Comparison of ENCODE assay signal across 9 mouse cellular contexts in genomic region chr6:48538841-48539737, GRCm38 (mm10). TPM values are rescaled to one million over a fixed set of nuclear protein-coding genes. Genes with fewer than 3 reads are reported as not detected.
DNase-seq lines count a peak whose midpoint lies in the region; ATAC-seq and TF ChIP-seq lines count a peak whose summit lies in the region.
"Had no signal": no experiment of that assay in that cellular context is flagged by ENCODE, and none has a peak within 500 bp of the region (broad histone marks: within the 10 kb centered on the region; RNA-seq: fewer than 3 reads in every experiment).

No protein-coding gene starts in this region.

- no peaks in the 10 kb centered on the region for H3K36me3 ChIP-seq in MEL (ENCODE audit: control insufficient read depth in 1 of 2, insufficient read depth in 2 of 2, low read length in 2 of 2)
- no peaks in the 10 kb centered on the region for H3K36me3 ChIP-seq in liver, postnatal 0 days (replicated peaks; ENCODE audit: insufficient read depth, low read length)
- H3K36me3 ChIP-seq in neural tube, embryonic 14.5 days (ENCODE audit: control insufficient read depth, insufficient read depth, low read length): peaks cover 17% of the 10 kb centered on the region; the same call in 1 of the 2 replicates

- TF ChIP-seq POLR2A in MEL (IDR thresholded peaks at IDR 0.05; ENCODE audit: control insufficient read depth in 1 of 2, insufficient read depth in 1 of 2, low read depth in 1 of 2, low read length in 2 of 2, poor library complexity in 1 of 2): no peak

- no peak overlapping the region for H3K27ac ChIP-seq in MEL (ENCODE audit: control insufficient read depth, low read depth, low read length)
- no peak overlapping the region for H3K27ac ChIP-seq in liver, postnatal 0 days (ENCODE audit: low read depth)
- H3K27ac ChIP-seq in neural tube, embryonic 14.5 days (ENCODE audit: low read depth, low read length): no peak overlapping the region

- H3K4me2 ChIP-seq in liver, postnatal 0 days (ENCODE audit: low read depth, low read length): no peak overlapping the region
- peak overlapping the region; percentile 92 for H3K4me2 ChIP-seq in neural tube, embryonic 14.5 days (ENCODE audit: low read depth, low read length)

- DNase-seq in A20 (ENCODE audit: low read depth, low spot score) (peak; percentile 79), MEL (ENCODE audit: low read depth, low spot score) (peak; percentile 24)
- DNase-seq in cerebellum, postnatal 10 days: peak; percentile 90 to 95
- peak; percentile 52 to 75 for DNase-seq in frontal cortex, postnatal 25 days (ENCODE audit: low spot score in 2 of 2)
- peak; percentile 86 for DNase-seq in kidney, adult 9 months
- peak; percentile 81 for DNase-seq in liver, postnatal 0 days
- peak; percentile 29 to 82 for DNase-seq in thymus, postnatal 10 days (ENCODE audit: low spot score in 2 of 2)

- no peak for TF ChIP-seq EP300 in MEL (IDR thresholded peaks at IDR 0.05; ENCODE audit: low read depth in 1 of 2, low read length in 2 of 2)
- no peak for TF ChIP-seq EP300 in liver, postnatal 0 days (IDR thresholded peaks at IDR 0.05; ENCODE audit: low read depth)

- H3K9ac ChIP-seq in MEL (ENCODE audit: control insufficient read depth, low read depth, low read length, poor library complexity, severe bottlenecking): no peak overlapping the region
- no peak overlapping the region for H3K9ac ChIP-seq in liver, postnatal 0 days (replicated peaks)
- H3K9ac ChIP-seq in neural tube, embryonic 14.5 days (replicated peaks; ENCODE audit: low read depth, low read length): no peak overlapping the region

- H3K4me1 ChIP-seq in MEL (ENCODE audit: control insufficient read depth in 1 of 2, insufficient read depth in 2 of 2, low read length in 2 of 2): no peaks in the 10 kb centered on the region
- peaks cover 3% of the 10 kb centered on the region; the same call in 1 of the 2 replicates for H3K4me1 ChIP-seq in liver, postnatal 0 days (ENCODE audit: insufficient read depth)
- peaks cover 15% of the 10 kb centered on the region for H3K4me1 ChIP-seq in neural tube, embryonic 14.5 days (ENCODE audit: control insufficient read depth, insufficient read depth, low read length)

- H3K9me3 ChIP-seq in MEL (replicated peaks; ENCODE audit: insufficient read depth, low read length): no peaks in the 10 kb centered on the region
- H3K9me3 ChIP-seq in liver, postnatal 0 days (ENCODE audit: low read length): no peaks in the 10 kb centered on the region
- H3K9me3 ChIP-seq in neural tube, embryonic 14.5 days (ENCODE audit: control insufficient read depth, low read length): no peaks in the 10 kb centered on the region

- H3K79me2 ChIP-seq in MEL (ENCODE audit: control insufficient read depth, insufficient read depth, low read length, poor library complexity): no peaks in the 10 kb centered on the region

- 0 out of 2 replicates have a peak, but pooled peaks have one; percentile 33 for ATAC-seq in liver, postnatal 0 days
- no peak for ATAC-seq in neural tube, embryonic 14.5 days (ENCODE audit: low read depth)

- peak; percentile 2 for TF ChIP-seq RAD21 in MEL (IDR thresholded peaks at IDR 0.05; ENCODE audit: low read depth, low read length)

- 70% methylated on average over 4 of the region's 5 CpGs for WGBS in liver, postnatal 0 days (ENCODE audit: insufficient replicate concordance)
- 79% methylated on average over 4 of the region's 5 CpGs for WGBS in neural tube, embryonic 14.5 days

- TF ChIP-seq CTCF in MEL (IDR thresholded peaks at IDR 0.05 in 2 of 3, conservative IDR thresholded peaks at IDR 0.05 in 1 of 3; ENCODE audit: control insufficient read depth in 1 of 3, insufficient read depth in 1 of 3, low read depth in 2 of 3, low read length in 3 of 3, poor library complexity in 1 of 3, severe bottlenecking in 1 of 3): peak; percentile 21 to 47 (median 27); a peak in 4 of 6 replicates
- TF ChIP-seq CTCF in liver, postnatal 0 days (IDR thresholded peaks at IDR 0.05; ENCODE audit: low read depth): peak; percentile 81

- no peak overlapping the region for H3K4me3 ChIP-seq in MEL (ENCODE audit: control insufficient read depth in 1 of 2, insufficient read depth in 1 of 2, low read depth in 2 of 2, low read length in 2 of 2)
- H3K4me3 ChIP-seq in liver, postnatal 0 days (ENCODE audit: low read depth, low read length): no peak overlapping the region
- no peak overlapping the region for H3K4me3 ChIP-seq in neural tube, embryonic 14.5 days (ENCODE audit: low read depth, low read length)
- H3K4me3 ChIP-seq: erythroblast, embryonic 14.5 days had no signal

- no peaks in the 10 kb centered on the region for H3K27me3 ChIP-seq in MEL (ENCODE audit: control insufficient read depth in 1 of 2, insufficient read depth in 2 of 2, low read length in 2 of 2)
- no peaks in the 10 kb centered on the region for H3K27me3 ChIP-seq in liver, postnatal 0 days (ENCODE audit: insufficient read depth, low read length)
- no peaks in the 10 kb centered on the region for H3K27me3 ChIP-seq in neural tube, embryonic 14.5 days (ENCODE audit: control insufficient read depth, insufficient read depth, low read length)

TF ChIP-seq in MEL, 35 proteins besides CTCF, POLR2A, EP300 and RAD21:
- TF ChIP-seq NELFE (IDR thresholded peaks at IDR 0.05; ENCODE audit: low read depth, low read length): no peak
- TF ChIP-seq MAX (IDR thresholded peaks at IDR 0.05; ENCODE audit: low read length): no peak
- TF ChIP-seq USF1 (IDR thresholded peaks at IDR 0.05; ENCODE audit: low read depth, low read length): no peak
- no peak for TF ChIP-seq CHD1 (IDR thresholded peaks at IDR 0.05; ENCODE audit: low read depth, low read length)
- no peak for TF ChIP-seq ZKSCAN1 (IDR thresholded peaks at IDR 0.05; ENCODE audit: low read depth, low read length)
- TF ChIP-seq GABPA (IDR thresholded peaks at IDR 0.05; ENCODE audit: low read depth, low read length): no peak

RNA-seq across cellular contexts. Expression of gene Atp6v0e2, which starts 1.7 kb away (rescaled TPM):
- total RNA-seq in MEL (2012; rRNA removed): not detected in 2 replicates
- polyA plus RNA-seq in MEL (2012; ENCODE audit: insufficient read depth in 1 of 2, insufficient read length in 2 of 2, low read depth in 1 of 2, low replicate concordance in 2 of 2, missing spikeins in 1 of 2): not detected
- 1.1 and 1.2 TPM in 2 replicates for polyA plus RNA-seq in liver, postnatal 0 days (2015; fragmentation: Nextera tagmentation; extraction: Ambion mirVana)
- polyA plus RNA-seq in neural tube, embryonic 14.5 days (2014; fragmentation: Nextera tagmentation; extraction: Ambion mirVana): 248 and 275 TPM in 2 replicates
- polyA plus RNA-seq: erythroblast, embryonic 14.5 days had no signal

RNA-seq across cellular contexts. Expression of gene Lrrc61, which starts 15.5 kb away (rescaled TPM):
- total RNA-seq in MEL (2012; rRNA removed): not detected in 2 replicates
- not detected for polyA plus RNA-seq in MEL (2012; ENCODE audit: insufficient read depth in 1 of 2, insufficient read length in 2 of 2, low read depth in 1 of 2, low replicate concordance in 2 of 2, missing spikeins in 1 of 2)
- polyA plus RNA-seq in liver, postnatal 0 days (2015; fragmentation: Nextera tagmentation; extraction: Ambion mirVana): 2.4 and 2.7 TPM in 2 replicates
- polyA plus RNA-seq in neural tube, embryonic 14.5 days (2014; fragmentation: Nextera tagmentation; extraction: Ambion mirVana): 15.1 and 22.8 TPM in 2 replicates

RNA-seq across cellular contexts. Expression of gene Rarres2, which starts 33.5 kb away (rescaled TPM):
- total RNA-seq in MEL (2012; rRNA removed): not detected in 2 replicates
- not detected for polyA plus RNA-seq in MEL (2012; ENCODE audit: insufficient read depth in 1 of 2, insufficient read length in 2 of 2, low read depth in 1 of 2, low replicate concordance in 2 of 2, missing spikeins in 1 of 2)
- polyA plus RNA-seq in liver, postnatal 0 days (2015; fragmentation: Nextera tagmentation; extraction: Ambion mirVana): 485 and 531 TPM in 2 replicates
- polyA plus RNA-seq in neural tube, embryonic 14.5 days (2014; fragmentation: Nextera tagmentation; extraction: Ambion mirVana): 0.68 and 11.8 TPM in 2 replicates
- polyA plus RNA-seq: erythroblast, embryonic 14.5 days had no signal

RNA-seq across cellular contexts. Expression of gene Gm45021, which starts 50.3 kb away (rescaled TPM):
- total RNA-seq in MEL (2012; rRNA removed): not detected in 2 replicates
- not detected for polyA plus RNA-seq in MEL (2012; ENCODE audit: insufficient read depth in 1 of 2, insufficient read length in 2 of 2, low read depth in 1 of 2, low replicate concordance in 2 of 2, missing spikeins in 1 of 2)
- polyA plus RNA-seq in liver, postnatal 0 days (2015; fragmentation: Nextera tagmentation; extraction: Ambion mirVana): not detected in 2 replicates
- polyA plus RNA-seq in neural tube, embryonic 14.5 days (2014; fragmentation: Nextera tagmentation; extraction: Ambion mirVana): 0.90 TPM in 1 of 2 replicates, not detected in the other
- polyA plus RNA-seq: erythroblast, embryonic 14.5 days had no signal

RNA-seq across cellular contexts. Expression of gene Repin1, which starts 54.6 kb away (rescaled TPM):
- total RNA-seq in MEL (2012; rRNA removed): not detected in 2 replicates
- polyA plus RNA-seq in MEL (2012; ENCODE audit: insufficient read depth in 1 of 2, insufficient read length in 2 of 2, low read depth in 1 of 2, low replicate concordance in 2 of 2, missing spikeins in 1 of 2): not detected
- 14.4 and 14.8 TPM in 2 replicates for polyA plus RNA-seq in liver, postnatal 0 days (2015; fragmentation: Nextera tagmentation; extraction: Ambion mirVana)
- polyA plus RNA-seq in neural tube, embryonic 14.5 days (2014; fragmentation: Nextera tagmentation; extraction: Ambion mirVana): 38.9 and 40.8 TPM in 2 replicates

Comparison
In these comparisons a context has a peak if more than half of its experiments do, and no peak if none do; other contexts are left out.
1. DNase-seq: peak in every context shown above with its lines; median percentile 92 in cerebellum, postnatal 10 days; 86 in kidney, adult 9 months; 81 in liver, postnatal 0 days; 79 in A20; 64 in frontal cortex, postnatal 25 days; 56 in thymus, postnatal 10 days; 24 in MEL.
2. RNA of gene Atp6v0e2, which starts 1.7 kb away (polyA plus RNA-seq): 248 to 275 TPM in neural tube, embryonic 14.5 days; 1.1 to 1.2 TPM in liver, postnatal 0 days and not detected in MEL; every median in the first group is over 100 times any median in the second.
3. RNA of gene Rarres2, which starts 33.5 kb away (polyA plus RNA-seq): 485 to 531 TPM in liver, postnatal 0 days; 0.68 to 11.8 TPM in neural tube, embryonic 14.5 days and not detected in MEL; every median in the first group is over 10 times any median in the second.